ENCODE assay signal across 11 mouse cellular contexts in the genomic region with DNA sequence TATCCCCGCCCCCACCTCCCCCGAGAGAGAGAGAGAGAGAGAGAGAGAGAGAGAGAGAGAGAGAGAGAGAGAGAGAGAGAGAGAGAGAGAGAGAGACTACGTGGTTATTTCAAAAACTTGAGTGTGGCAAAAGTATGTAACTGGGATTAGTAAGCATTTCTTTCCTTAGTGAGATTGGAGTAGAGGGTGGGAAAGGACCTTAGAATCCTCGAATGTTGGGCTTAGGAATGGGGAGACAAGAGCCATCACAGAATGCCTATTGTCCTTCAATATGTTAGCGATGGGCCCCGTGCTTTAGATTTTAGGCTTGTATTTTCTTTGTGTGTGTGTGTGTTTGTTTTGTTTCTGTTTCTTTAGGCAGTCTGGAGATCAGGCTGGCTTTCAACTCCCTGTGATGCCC. TPM values are rescaled to one million over a fixed set of nuclear protein-coding genes. Genes with fewer than 3 reads are reported as not detected.
DNase-seq lines count a peak whose midpoint lies in the region; ATAC-seq and TF ChIP-seq lines count a peak whose summit lies in the region.
"Had no signal": no experiment of that assay in that cellular context is flagged by ENCODE, and none has a peak within 500 bp of the region (broad histone marks: within the 10 kb centered on the region; RNA-seq: fewer than 3 reads in every experiment).

No protein-coding gene starts in this region.

- no peak overlapping the region for H3K9ac ChIP-seq in hindbrain, embryonic 12.5 days
- no peak overlapping the region for H3K9ac ChIP-seq in hindbrain, embryonic 11.5 days (ENCODE audit: low read depth, low read length)
- H3K9ac ChIP-seq in stomach, embryonic 14.5 days (replicated peaks; ENCODE audit: low read depth, low read length) = no peak overlapping the region
- no peak overlapping the region for H3K9ac ChIP-seq in stomach, postnatal 0 days (ENCODE audit: low read length)
- H3K9ac ChIP-seq in forebrain, embryonic 16.5 days (replicated peaks; ENCODE audit: low read depth, low read length) = no peak overlapping the region
- H3K9ac ChIP-seq in intestine, embryonic 16.5 days (ENCODE audit: low read depth, low read length) = no peak overlapping the region

- WGBS in hindbrain, embryonic 12.5 days = 15% methylated on average over 6 of the region's 6 CpGs
- 17% methylated on average over 4 of the region's 6 CpGs for WGBS in hindbrain, embryonic 11.5 days
- WGBS in stomach, embryonic 14.5 days = 17% methylated on average over 6 of the region's 6 CpGs
- WGBS in stomach, postnatal 0 days = 29% methylated on average over 6 of the region's 6 CpGs
- WGBS in forebrain, embryonic 16.5 days = 10% methylated on average over 6 of the region's 6 CpGs
- WGBS in intestine, embryonic 16.5 days = 26% methylated on average over 6 of the region's 6 CpGs

- peaks cover 17% of the 10 kb centered on the region for H3K27me3 ChIP-seq in hindbrain, embryonic 12.5 days
- peaks cover 3% of the 10 kb centered on the region; the same call in 1 of the 2 replicates for H3K27me3 ChIP-seq in hindbrain, embryonic 11.5 days (ENCODE audit: control insufficient read depth, insufficient read depth, low read length)
- no peaks in the 10 kb centered on the region for H3K27me3 ChIP-seq in stomach, embryonic 14.5 days (ENCODE audit: control insufficient read depth, insufficient read depth, low read length)
- H3K27me3 ChIP-seq in stomach, postnatal 0 days (ENCODE audit: control insufficient read depth, insufficient read depth, low read length) = no peaks in the 10 kb centered on the region
- no peaks in the 10 kb centered on the region for H3K27me3 ChIP-seq in forebrain, embryonic 16.5 days (replicated peaks; ENCODE audit: control insufficient read depth, insufficient read depth, low read length)
- H3K27me3 ChIP-seq in intestine, embryonic 16.5 days (replicated peaks; ENCODE audit: control insufficient read depth, insufficient read depth, low read length) = 0 out of 2 replicates have a peak, but pooled peaks cover 3% of the 10 kb centered on the region

- H3K27ac ChIP-seq in hindbrain, embryonic 12.5 days = no peak overlapping the region
- no peak overlapping the region for H3K27ac ChIP-seq in hindbrain, embryonic 11.5 days (ENCODE audit: low read depth, low read length)
- H3K27ac ChIP-seq in stomach, embryonic 14.5 days (ENCODE audit: low read length) = no peak overlapping the region; the same call in 1 of the 2 replicates
- no peak overlapping the region for H3K27ac ChIP-seq in stomach, postnatal 0 days (replicated peaks)
- H3K27ac ChIP-seq in forebrain, embryonic 16.5 days (ENCODE audit: low read length) = no peak overlapping the region
- no peak overlapping the region for H3K27ac ChIP-seq in intestine, embryonic 16.5 days (ENCODE audit: low read length)

- no peak for ATAC-seq in hindbrain, embryonic 12.5 days (ENCODE audit: low FRiP score)
- no peak for ATAC-seq in hindbrain, embryonic 11.5 days (ENCODE audit: low FRiP score)
- no peak for ATAC-seq in stomach, embryonic 14.5 days (ENCODE audit: insufficient number of reproducible peaks, insufficient read depth, low FRiP score, low read depth)
- ATAC-seq in stomach, postnatal 0 days (ENCODE audit: low FRiP score, low TSS enrichment) = no peak
- ATAC-seq in forebrain, embryonic 16.5 days = no peak
- no peak for ATAC-seq in megakaryocyte-erythroid progenitor cell, adult 5-6 weeks (replicated peaks; ENCODE audit: low FRiP score, low TSS enrichment, poor library complexity, severe bottlenecking)
- no peak for ATAC-seq in intestine, embryonic 16.5 days
- ATAC-seq: activated CD4-positive, CD25-positive, alpha-beta regulatory T cell, adult 4 months had no signal

- TF ChIP-seq CTCF in stomach, postnatal 0 days (IDR thresholded peaks at IDR 0.05; ENCODE audit: low read depth) = no peak

- H3K4me3 ChIP-seq in hindbrain, embryonic 12.5 days = no peak overlapping the region
- H3K4me3 ChIP-seq in hindbrain, embryonic 11.5 days (ENCODE audit: low read depth, low read length) = no peak overlapping the region
- no peak overlapping the region for H3K4me3 ChIP-seq in stomach, embryonic 14.5 days (ENCODE audit: low read depth, low read length)
- no peak overlapping the region for H3K4me3 ChIP-seq in stomach, postnatal 0 days (ENCODE audit: low read depth, low read length)
- no peak overlapping the region for H3K4me3 ChIP-seq in forebrain, embryonic 16.5 days (replicated peaks; ENCODE audit: low read length)
- no peak overlapping the region; the same call in 1 of the 2 replicates for H3K4me3 ChIP-seq in intestine, embryonic 16.5 days (ENCODE audit: low read length)

- TF ChIP-seq EP300 in stomach, postnatal 0 days (optimal IDR thresholded peaks at IDR 0.05) = no peak

- H3K4me1 ChIP-seq in hindbrain, embryonic 12.5 days = peaks cover 12% of the 10 kb centered on the region; the same call in 1 of the 2 replicates
- H3K4me1 ChIP-seq in hindbrain, embryonic 11.5 days (replicated peaks; ENCODE audit: control insufficient read depth, insufficient read depth, low read length) = no peaks in the 10 kb centered on the region
- H3K4me1 ChIP-seq in stomach, embryonic 14.5 days (ENCODE audit: control insufficient read depth, insufficient read depth, low read length) = peaks cover 3% of the 10 kb centered on the region; the same call in 1 of the 2 replicates
- 0 out of 2 replicates have a peak, but pooled peaks cover 3% of the 10 kb centered on the region for H3K4me1 ChIP-seq in stomach, postnatal 0 days (replicated peaks; ENCODE audit: control insufficient read depth, insufficient read depth)
- peaks cover 12% of the 10 kb centered on the region for H3K4me1 ChIP-seq in forebrain, embryonic 16.5 days (replicated peaks; ENCODE audit: control insufficient read depth, insufficient read depth, low read length)
- H3K4me1 ChIP-seq in intestine, embryonic 16.5 days (ENCODE audit: control insufficient read depth, insufficient read depth, low read length) = peaks cover 2% of the 10 kb centered on the region; the same call in 1 of the 2 replicates

- DNase-seq in hindbrain, embryonic 11.5 days (ENCODE audit: low spot score) = no peak
- no peak for DNase-seq in stomach, postnatal 0 days (ENCODE audit: low spot score)
- no peak for DNase-seq in layer of hippocampus, adult 18-20 months (ENCODE audit: low spot score in 2 of 2)
- DNase-seq: thymus, adult 18-20 months had no signal

- no peaks in the 10 kb centered on the region for H3K9me3 ChIP-seq in hindbrain, embryonic 12.5 days (replicated peaks)
- no peaks in the 10 kb centered on the region for H3K9me3 ChIP-seq in hindbrain, embryonic 11.5 days (ENCODE audit: control insufficient read depth, low read length)
- H3K9me3 ChIP-seq in stomach, embryonic 14.5 days (ENCODE audit: control insufficient read depth, low read depth, low read length) = no peaks in the 10 kb centered on the region
- no peaks in the 10 kb centered on the region for H3K9me3 ChIP-seq in stomach, postnatal 0 days (ENCODE audit: control insufficient read depth, low read length)
- no peaks in the 10 kb centered on the region for H3K9me3 ChIP-seq in forebrain, embryonic 16.5 days (ENCODE audit: control insufficient read depth, low read length)
- no peaks in the 10 kb centered on the region for H3K9me3 ChIP-seq in intestine, embryonic 16.5 days (ENCODE audit: control insufficient read depth, low read length)

- H3K36me3 ChIP-seq in hindbrain, embryonic 12.5 days = no peaks in the 10 kb centered on the region
- H3K36me3 ChIP-seq in hindbrain, embryonic 11.5 days (ENCODE audit: control insufficient read depth, insufficient read depth, low read length) = no peaks in the 10 kb centered on the region
- no peaks in the 10 kb centered on the region for H3K36me3 ChIP-seq in stomach, embryonic 14.5 days (ENCODE audit: control insufficient read depth, insufficient read depth, low read length)
- no peaks in the 10 kb centered on the region for H3K36me3 ChIP-seq in stomach, postnatal 0 days (ENCODE audit: control insufficient read depth, insufficient read depth, low read length)
- no peaks in the 10 kb centered on the region for H3K36me3 ChIP-seq in forebrain, embryonic 16.5 days (ENCODE audit: control insufficient read depth, insufficient read depth)
- no peaks in the 10 kb centered on the region for H3K36me3 ChIP-seq in intestine, embryonic 16.5 days (ENCODE audit: control insufficient read depth, insufficient read depth, low read length)

- peak overlapping the region; percentile 37 for H3K4me2 ChIP-seq in hindbrain, embryonic 12.5 days (replicated peaks)
- H3K4me2 ChIP-seq in hindbrain, embryonic 11.5 days (replicated peaks; ENCODE audit: low read depth, low read length) = no peak overlapping the region
- peak overlapping the region; percentile 35; the same call in 1 of the 2 replicates for H3K4me2 ChIP-seq in stomach, embryonic 14.5 days (replicated peaks; ENCODE audit: low read depth, low read length)
- H3K4me2 ChIP-seq in stomach, postnatal 0 days (replicated peaks; ENCODE audit: low read depth) = no peak overlapping the region
- peak overlapping the region; percentile 66 for H3K4me2 ChIP-seq in forebrain, embryonic 16.5 days (ENCODE audit: low read length)
- no peak overlapping the region; the same call in 1 of the 2 replicates for H3K4me2 ChIP-seq in intestine, embryonic 16.5 days (ENCODE audit: low read depth, low read length)

RNA-seq across cellular contexts. Expression of a gene that starts 4.0 kb away (rescaled TPM):
- 0.14 and 0.27 TPM in 2 replicates for polyA plus RNA-seq in hindbrain, embryonic 12.5 days (2016; fragmentation: Nextera tagmentation; extraction: Ambion mirVana)
- 0.07 and 0.32 TPM in 2 replicates for polyA plus RNA-seq in hindbrain, embryonic 11.5 days (2014; fragmentation: Nextera tagmentation; extraction: Ambion mirVana)
- 0.13 and 0.32 TPM in 2 replicates for polyA plus RNA-seq in stomach, embryonic 14.5 days (2014; fragmentation: Nextera tagmentation; extraction: Ambion mirVana)
- polyA plus RNA-seq in stomach, postnatal 0 days (2015; fragmentation: Nextera tagmentation; extraction: Ambion mirVana) = 0.06 and 0.07 TPM in 2 replicates
- polyA plus RNA-seq in forebrain, embryonic 16.5 days (2015; fragmentation: Nextera tagmentation; extraction: Ambion mirVana) = 0.13 TPM in 1 of 2 replicates, not detected in the other
- not detected for total RNA-seq in layer of hippocampus, adult 18-20 months (2021)
- total RNA-seq in megakaryocyte-erythroid progenitor cell, adult 5-6 weeks (2014; fragmentation: Nextera tagmentation) = not detected in 2 replicates
- total RNA-seq in megakaryocyte-erythroid progenitor cell, adult 5-6 weeks (2017) = not detected in 2 replicates
- 0.06 and 0.18 TPM in 2 replicates for polyA plus RNA-seq in intestine, embryonic 16.5 days (2015; fragmentation: Nextera tagmentation; extraction: Ambion mirVana)
- total RNA-seq: layer of hippocampus, postnatal 10 days had no signal

Comparison
In these comparisons a context has a peak if more than half of its experiments do, and no peak if none do; other contexts are left out.
1. H3K4me2 ChIP-seq: peak in hindbrain, embryonic 12.5 days (single experiment), stomach, embryonic 14.5 days (single experiment) and forebrain, embryonic 16.5 days (single experiment); none in hindbrain, embryonic 11.5 days (single experiment), stomach, postnatal 0 days (single experiment) and intestine, embryonic 16.5 days (single experiment).